Mouse (Mus musculus) effector memory CD4-positive, alpha-beta T cell, adult 5 months (primary cell): ENCODE measurements around the gene Lrrc3c. TPM values are rescaled to one million over a fixed set of nuclear protein-coding genes. Genes with fewer than 3 reads are reported as not detected.

Experiments used
- polyA plus RNA-seq: library from polyadenylated mRNA; unstranded; fragments of 100-300 nt; shearing (Covaris generic); gene quantifications from one replicate; pipeline ENCODE4 v1.2.1, GENCODE M21; 2017

Lrrc3c gene
- polyA plus RNA-seq, result not detected

DNA sequence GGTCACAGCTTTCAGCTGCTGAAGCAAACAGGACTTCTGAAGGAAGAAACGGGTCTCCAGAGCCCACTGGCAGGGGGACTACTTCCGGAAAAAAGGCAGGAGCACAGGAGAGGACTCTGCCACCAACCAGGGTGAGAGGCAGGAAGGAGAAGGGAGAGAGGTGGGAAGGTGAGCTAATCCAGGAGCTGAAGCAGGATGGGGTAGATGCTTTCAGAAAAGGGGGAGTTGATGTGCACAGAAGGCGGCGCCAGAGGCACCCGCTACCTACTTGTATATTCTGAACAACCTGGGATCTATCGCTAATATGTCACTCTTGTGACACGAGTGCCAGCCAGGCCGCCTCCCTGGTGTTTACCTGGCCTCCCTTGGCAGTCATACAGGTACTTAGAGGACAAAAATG is at the start of gene Lrrc3c:
Gene Lrrc3c (plus strand): TSS at position 301 of the 400 bp plus-strand sequence.

DNA sequence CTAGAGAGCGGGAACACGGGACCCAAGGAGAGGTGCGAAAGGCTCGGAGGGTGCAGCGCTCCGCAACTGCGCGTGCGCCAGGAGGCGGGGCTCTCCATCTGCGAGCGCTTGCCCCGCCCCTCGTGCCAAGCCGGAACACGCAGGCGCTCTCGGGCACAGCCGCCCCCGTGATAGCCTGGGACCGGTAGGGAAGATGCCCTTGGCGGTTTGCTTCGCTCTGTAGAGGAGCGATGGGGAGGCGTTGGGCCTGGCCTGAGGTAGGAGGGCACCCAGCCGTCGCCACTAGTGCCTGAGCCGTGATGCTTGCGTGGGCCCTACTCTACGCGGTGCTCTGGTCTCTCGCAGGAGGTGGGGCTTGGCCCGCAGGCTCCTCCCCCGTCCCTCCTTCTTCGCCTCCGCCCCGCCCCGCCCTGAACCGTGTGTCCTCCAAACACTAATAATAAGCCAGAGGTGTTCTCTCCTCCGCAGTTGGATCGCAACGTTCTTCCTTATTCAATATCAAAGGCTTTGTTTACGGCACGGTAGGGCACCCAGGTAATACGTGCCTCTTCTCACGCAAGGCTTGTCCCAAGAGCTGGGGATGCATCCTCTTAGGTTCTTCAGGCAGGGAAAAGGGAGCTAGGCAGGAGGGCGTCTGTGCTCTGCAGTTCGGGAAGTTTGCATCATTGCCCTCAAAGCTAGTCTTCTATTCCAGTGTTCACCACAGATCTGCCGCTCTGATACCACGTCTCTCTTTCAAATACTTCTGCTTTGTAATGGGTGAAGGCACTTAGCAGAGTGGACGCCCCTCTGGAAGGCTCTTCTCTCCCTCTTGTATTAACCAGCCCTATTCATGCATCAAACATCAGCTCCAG is 46.9 kb upstream of the Lrrc3c start, which contains the start of gene Zpbp2:
Gene Zpbp2 (plus strand): TSS at position 123 of the 854 bp plus-strand sequence.

DNA sequence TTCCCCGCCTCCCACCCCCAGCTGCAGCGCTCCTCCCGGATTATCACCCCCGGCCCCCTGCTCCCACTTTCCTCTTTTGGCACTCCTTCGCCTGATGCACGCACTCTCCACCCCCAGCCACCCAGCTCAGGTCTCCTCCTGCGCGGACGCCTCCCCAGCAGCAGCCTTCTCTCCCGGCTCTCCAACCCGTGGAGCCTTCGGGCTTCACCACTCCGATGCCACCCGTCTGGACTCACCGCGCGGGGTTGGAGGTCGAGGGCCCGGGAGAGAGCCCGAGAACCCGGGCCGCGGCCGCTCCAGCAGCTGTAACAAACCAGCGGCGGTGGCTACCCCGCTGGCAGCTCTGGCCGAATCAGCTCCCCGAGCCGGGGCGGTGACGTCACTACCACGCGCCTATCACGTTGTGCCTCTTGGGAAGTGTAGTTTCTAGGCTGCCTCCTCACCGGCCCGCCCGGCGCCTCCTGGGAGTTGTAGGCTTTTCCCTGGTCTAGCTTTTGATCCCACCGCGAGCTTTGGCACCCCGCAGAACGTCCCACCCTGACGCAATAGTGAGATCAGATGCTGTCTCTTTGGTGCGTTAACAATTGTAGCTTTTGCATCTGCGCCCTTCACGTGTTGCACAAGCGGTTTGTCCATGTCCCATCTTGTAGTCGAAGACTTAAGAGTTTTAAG is 11.1 kb upstream of the Lrrc3c start, which contains the start of gene Ormdl3:
Gene Ormdl3 (minus strand): TSS at position 477 of the 672 bp plus-strand sequence.

DNA sequence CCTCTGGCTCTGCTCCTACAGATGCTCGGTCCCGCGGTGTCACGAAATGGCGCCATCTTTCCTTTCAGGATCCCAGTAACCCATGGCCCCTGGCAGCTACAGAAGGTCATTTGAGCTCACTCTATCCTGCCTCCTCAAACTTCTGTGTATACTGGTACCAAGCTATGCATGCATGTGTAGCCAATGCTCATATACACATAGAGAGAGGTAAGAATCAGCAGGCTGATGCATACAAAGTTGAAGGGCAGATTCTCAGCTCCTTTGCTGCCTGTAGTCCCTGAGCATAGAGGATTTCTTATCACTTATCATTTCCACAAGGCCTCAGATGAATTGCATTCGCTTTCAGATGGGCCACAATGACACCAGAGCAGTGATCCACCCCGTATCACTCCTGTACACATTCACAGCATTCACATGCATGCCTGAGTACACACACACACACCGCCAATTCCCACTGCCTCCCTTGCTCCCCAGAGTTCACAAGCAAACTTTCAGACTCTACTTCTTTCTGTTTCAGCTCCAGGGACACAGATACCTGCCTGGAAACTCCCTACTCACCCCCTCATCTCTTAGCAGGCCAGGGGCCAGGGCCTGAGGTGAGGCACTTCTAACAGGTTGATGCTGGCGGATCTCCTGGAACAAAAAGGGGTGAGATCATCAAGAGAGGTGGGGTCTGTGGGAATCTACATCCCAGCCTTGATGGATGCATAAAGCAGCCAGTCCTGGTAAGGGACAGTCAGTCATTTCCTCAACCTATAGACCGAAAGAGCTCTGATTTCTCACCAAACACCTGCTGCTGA is 27.7 kb downstream of the Lrrc3c start, which contains the start of the genes Gm12355 and Gsdma3:
Gene Gm12355 (minus strand): TSS at position 51 of the 800 bp plus-strand sequence.
Gene Gsdma3 (plus strand): TSS at position 750 of the 800 bp plus-strand sequence.

DNA sequence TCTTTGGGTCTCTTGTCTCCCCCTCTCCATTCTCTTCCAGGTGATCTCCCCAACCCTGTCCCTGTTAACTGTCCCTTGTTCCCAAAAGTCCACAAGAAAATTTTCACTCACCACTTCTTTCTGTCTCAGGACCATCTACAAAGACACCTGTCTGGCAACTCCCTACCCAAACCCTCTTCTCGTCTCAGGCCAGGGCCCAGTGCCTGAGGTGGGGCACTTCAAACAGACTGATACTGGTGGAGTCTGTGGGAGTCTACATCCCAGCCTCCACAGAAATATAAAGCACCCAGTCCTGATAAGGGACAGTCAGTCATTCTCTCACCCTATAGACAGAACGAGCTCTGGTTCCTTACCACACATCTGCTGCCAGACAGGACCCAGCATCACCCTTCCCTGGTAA is 48.4 kb downstream of the Lrrc3c start, which contains the start of gene Gsdma2:
Gene Gsdma2 (plus strand): TSS at position 301 of the 400 bp plus-strand sequence.

Other genes starting within 250 kb of the Lrrc3c start
- not detected for gene Ppp1r1b, start 249.9 kb upstream of the Lrrc3c start, polyA plus RNA-seq
- 44.2 TPM for gene Stard3, start 239.9 kb upstream of the Lrrc3c start, polyA plus RNA-seq
- not detected for gene Tcap, start 214.5 kb upstream of the Lrrc3c start, polyA plus RNA-seq
- gene Pnmt, start 211.8 kb upstream of the Lrrc3c start, polyA plus RNA-seq, result not detected
- 10.3 TPM for gene Pgap3, start 197.8 kb upstream of the Lrrc3c start, polyA plus RNA-seq
- gene Erbb2, start 185.8 kb upstream of the Lrrc3c start, polyA plus RNA-seq, result 0.07 TPM
- gene Mien1, start 159.3 kb upstream of the Lrrc3c start, polyA plus RNA-seq, result 128 TPM
- gene Grb7, start 151.9 kb upstream of the Lrrc3c start, polyA plus RNA-seq, result 93.1 TPM
- gene Ikzf3, start 52.3 kb upstream of the Lrrc3c start, polyA plus RNA-seq, result 123 TPM
- 3.6 TPM for gene Zpbp2, start 47.2 kb upstream of the Lrrc3c start, polyA plus RNA-seq
- gene Ormdl3, start 10.9 kb upstream of the Lrrc3c start, polyA plus RNA-seq, result 53.4 TPM
- gene Gm12355, start 27.4 kb downstream of the Lrrc3c start, polyA plus RNA-seq, result 1.9 TPM
- gene Gsdma3, start 28.1 kb downstream of the Lrrc3c start, polyA plus RNA-seq, result not detected
- gene Gsdma2, start 48.5 kb downstream of the Lrrc3c start, polyA plus RNA-seq, result not detected
- gene Gsdma, start 66.1 kb downstream of the Lrrc3c start, polyA plus RNA-seq, result not detected
- 94.6 TPM for gene Psmd3, start 84.3 kb downstream of the Lrrc3c start, polyA plus RNA-seq
- gene Csf3, start 103.0 kb downstream of the Lrrc3c start, polyA plus RNA-seq, result not detected
- 41.9 TPM for gene Med24, start 131.1 kb downstream of the Lrrc3c start, polyA plus RNA-seq
- 5.7 TPM for gene Thra, start 142.3 kb downstream of the Lrrc3c start, polyA plus RNA-seq
- 9.3 TPM for gene Nr1d1, start 177.0 kb downstream of the Lrrc3c start, polyA plus RNA-seq
- 21.3 TPM for gene Msl1, start 197.2 kb downstream of the Lrrc3c start, polyA plus RNA-seq
- 84.8 TPM for gene Casc3, start 206.6 kb downstream of the Lrrc3c start, polyA plus RNA-seq
- gene Rapgefl1, start 238.5 kb downstream of the Lrrc3c start, polyA plus RNA-seq, result 0.26 TPM